Mouse (Mus musculus) olfactory bulb, adult 2 months (tissue): ENCODE data around the gene Pacsin3.

ENCODE experiments used
- CTCF ChIP-seq: fragments of 200-500 bp; IDR thresholded peaks from 2 replicates; pipeline ENCODE4 v1.5.1; 2012; ENCODE audit warnings: low read depth, mild to moderate bottlenecking, low read length, moderate library complexity; ENCODE audit not compliant: insufficient read depth
- POLR2A ChIP-seq: fragments of 200-500 bp; IDR thresholded peaks from 2 replicates; pipeline ENCODE4 v1.6.1; 2012; ENCODE audit warnings: mild to moderate bottlenecking, low read depth, low read length, moderate library complexity; ENCODE audit not compliant: insufficient read depth

GRCm38 (mm10) chr2:91220501-91220900, 35.3 kb upstream of the Pacsin3 start:
- no peak for TF ChIP-seq CTCF
- TF ChIP-seq POLR2A = no peak
